Mouse (Mus musculus): Measurements from ENCODE around the gene Kidins220. TPM values are rescaled to one million over a fixed set of nuclear protein-coding genes. Genes with fewer than 3 reads are reported as not detected.
A peak's percentile ranks its signal among the peaks of the same experiment; 100 is the strongest.

The Kidins220 gene
- polyA plus RNA-seq, 1 experiment from 2014 or later: 99.7 TPM

DNA sequence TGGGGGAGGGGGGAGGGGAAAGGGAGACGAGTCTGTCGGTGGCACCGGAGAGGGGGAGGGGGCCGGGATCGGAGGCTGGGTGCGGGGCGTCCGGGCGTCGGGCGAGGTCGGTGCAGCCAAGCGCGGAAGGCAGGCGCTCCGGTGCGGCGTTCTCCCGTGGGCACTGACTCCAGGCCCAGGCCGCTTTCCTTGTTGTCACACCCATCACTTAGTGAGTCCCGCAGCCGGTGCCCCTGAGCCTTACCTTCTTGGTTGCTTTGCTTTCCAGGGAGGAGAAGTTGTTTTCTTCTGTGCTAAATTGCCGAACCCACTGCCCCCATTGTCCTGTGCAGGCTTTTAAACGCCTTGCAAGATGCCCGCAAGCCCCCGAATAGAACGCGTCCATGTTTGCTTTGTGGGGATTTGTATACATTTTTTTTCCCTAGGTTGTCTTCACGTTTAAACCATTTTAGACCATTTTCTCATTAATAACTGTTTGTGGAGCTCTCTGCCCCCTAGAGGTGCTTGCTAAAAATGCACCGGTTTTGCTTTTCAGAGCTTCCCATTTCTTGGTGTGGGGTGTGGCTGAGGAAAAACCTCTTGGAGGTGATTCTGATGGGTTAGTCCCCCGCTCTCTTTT is 499 bp downstream of the Kidins220 start:
- 0 out of 2 replicates have a peak, but pooled peaks cover 5% of the 10 kb centered on the region for H3K36me3 ChIP-seq (ENCODE audit: inconsistent target)
- 0% methylated on average over 27 of the region's 31 CpGs for WGBS (ENCODE audit: missing documents)
- peak overlapping the region; percentile 66 for H3K27ac ChIP-seq
- peaks cover 51% of the 10 kb centered on the region for H3K79me2 ChIP-seq (ENCODE audit: inconsistent target)
- H3K4me3 ChIP-seq (ENCODE audit: inconsistent target): peak overlapping the region; percentile 87

DNA sequence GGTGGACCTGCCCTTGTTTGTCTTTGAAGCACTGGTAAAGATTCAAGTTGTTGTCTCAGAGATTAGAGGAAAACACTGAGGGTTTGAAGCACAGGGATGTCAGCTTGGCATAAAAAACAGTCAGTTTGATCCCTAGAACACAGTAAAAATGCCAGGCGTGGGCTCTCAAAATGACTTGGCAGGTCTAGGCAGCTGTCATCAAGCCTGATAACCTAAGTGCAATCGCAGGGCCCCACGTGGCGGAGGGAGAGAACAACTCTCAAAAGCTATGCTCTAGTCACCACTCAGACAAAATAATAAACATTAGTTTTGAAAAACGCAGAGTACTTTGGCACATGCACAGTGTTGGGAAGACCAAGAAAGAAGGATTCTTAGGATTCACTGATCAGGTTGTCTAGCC is 10.5 kb downstream of the Kidins220 start:
- Histone ChIP-seq H3K36me3 (ENCODE audit: inconsistent target) (peaks cover 53% of the 10 kb centered on the region), H3K27ac (no peak overlapping the region), H3K4me3 (ENCODE audit: inconsistent target) (no peak overlapping the region), H3K79me2 (ENCODE audit: inconsistent target) (peaks cover 79% of the 10 kb centered on the region)
- 90% methylated on average over 5 of the region's 5 CpGs for WGBS (ENCODE audit: missing documents)

DNA sequence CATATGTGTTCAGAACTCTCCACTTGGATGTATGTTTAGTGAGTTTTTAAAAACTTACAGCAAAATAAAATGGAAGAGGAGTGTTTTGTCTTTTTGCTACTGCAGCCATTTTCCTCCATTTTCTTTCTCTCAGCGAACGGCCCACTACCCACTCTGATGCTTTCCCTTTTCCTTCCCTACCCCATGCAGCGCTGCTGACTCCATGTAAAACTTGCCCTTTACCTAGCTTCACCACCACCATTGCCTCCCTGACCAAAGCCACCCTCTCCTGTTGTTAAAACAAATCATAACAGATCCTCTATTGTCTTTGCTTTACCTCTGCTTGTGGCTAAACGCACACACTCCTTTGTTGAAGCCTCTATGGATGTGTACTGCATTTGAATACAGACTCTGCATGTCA is 20.6 kb downstream of the Kidins220 start:
- Histone ChIP-seq H3K79me2 (ENCODE audit: inconsistent target) (no peaks in the 10 kb centered on the region), H3K27ac (no peak overlapping the region), H3K36me3 (ENCODE audit: inconsistent target) (peaks cover 98% of the 10 kb centered on the region), H3K4me3 (ENCODE audit: inconsistent target) (no peak overlapping the region)
- 90% methylated on average over 4 of the region's 4 CpGs for WGBS (ENCODE audit: missing documents)

DNA sequence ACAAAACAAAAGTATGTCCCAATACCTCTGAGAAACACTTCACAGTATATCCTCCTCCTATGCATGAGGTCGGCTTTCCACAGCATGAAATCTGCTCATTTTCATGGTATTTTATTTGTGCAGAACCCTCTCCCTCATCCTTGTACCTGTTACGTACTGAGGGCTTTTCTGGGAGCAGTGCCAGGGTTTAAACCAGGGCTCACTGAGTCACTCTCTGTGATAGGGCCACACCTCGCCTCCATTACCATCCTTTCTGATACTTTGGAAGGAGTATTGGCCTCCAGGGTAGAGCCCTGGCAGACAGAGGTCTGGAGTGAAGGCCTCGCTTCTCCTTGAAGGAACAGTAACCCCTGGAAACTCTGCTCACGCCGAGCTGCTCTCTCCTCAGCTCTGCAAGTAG is 30.6 kb downstream of the Kidins220 start:
- Histone ChIP-seq H3K4me3 (ENCODE audit: inconsistent target) (no peak overlapping the region), H3K36me3 (ENCODE audit: inconsistent target) (peaks cover 99% of the 10 kb centered on the region)
- 88% methylated on average over 6 of the region's 6 CpGs for WGBS (ENCODE audit: missing documents)

DNA sequence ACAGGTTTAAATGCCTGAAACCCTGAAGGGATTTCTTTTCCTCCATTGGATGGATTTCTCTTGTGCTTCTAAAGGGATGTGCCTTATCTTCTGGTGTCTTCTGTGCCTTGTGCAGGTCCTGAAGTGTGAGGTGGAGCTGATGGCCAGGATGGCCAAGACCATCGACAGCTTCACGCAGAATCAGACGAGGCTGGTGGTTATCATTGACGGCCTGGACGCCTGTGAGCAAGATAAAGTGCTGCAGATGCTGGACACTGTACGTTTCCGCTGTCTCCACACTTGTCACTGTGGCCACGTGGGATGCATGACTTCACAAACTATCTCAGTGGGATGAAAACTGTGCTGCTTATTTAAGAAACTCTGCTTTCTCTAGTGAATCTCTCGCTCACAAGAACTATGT is 35.2 kb downstream of the Kidins220 start:
- Histone ChIP-seq H3K4me3 (ENCODE audit: inconsistent target) (no peak overlapping the region), H3K36me3 (ENCODE audit: inconsistent target) (peaks cover 91% of the 10 kb centered on the region), H3K27ac (no peak overlapping the region), H3K79me2 (ENCODE audit: inconsistent target) (no peaks in the 10 kb centered on the region)
- WGBS (ENCODE audit: missing documents): 100% methylated on average over 9 of the region's 9 CpGs

More for the DNA sequence above, 30.6 kb downstream of the Kidins220 start:
- H3K27ac ChIP-seq: no peak overlapping the region
- H3K79me2 ChIP-seq (ENCODE audit: inconsistent target): no peaks in the 10 kb centered on the region

DNA sequence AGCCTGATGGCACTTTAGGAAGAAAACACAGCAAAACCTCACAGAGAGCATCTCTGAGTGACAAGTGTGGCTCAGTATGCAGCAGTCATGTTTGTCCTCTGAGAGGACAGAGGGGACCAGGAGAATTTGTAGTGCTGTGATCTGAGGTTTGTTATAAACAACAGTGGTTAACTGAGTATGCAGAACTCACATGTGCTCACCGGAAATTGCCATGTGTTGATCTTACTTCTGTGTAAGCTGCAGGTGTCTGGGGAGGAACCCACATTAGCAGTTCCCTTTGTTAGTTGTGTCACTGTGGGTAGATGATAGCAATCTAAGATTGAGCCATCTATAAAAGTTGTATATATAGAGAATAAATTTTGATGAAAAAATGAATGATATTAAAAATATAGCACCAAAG is 35.7 kb downstream of the Kidins220 start:
- H3K36me3 ChIP-seq (ENCODE audit: inconsistent target): peaks cover 91% of the 10 kb centered on the region
- no peak overlapping the region for H3K27ac ChIP-seq
- no peak overlapping the region for H3K4me3 ChIP-seq (ENCODE audit: inconsistent target)
- 79% methylated on average over 1 of the region's 1 CpGs for WGBS (ENCODE audit: missing documents)
- no peaks in the 10 kb centered on the region for H3K79me2 ChIP-seq (ENCODE audit: inconsistent target)

DNA sequence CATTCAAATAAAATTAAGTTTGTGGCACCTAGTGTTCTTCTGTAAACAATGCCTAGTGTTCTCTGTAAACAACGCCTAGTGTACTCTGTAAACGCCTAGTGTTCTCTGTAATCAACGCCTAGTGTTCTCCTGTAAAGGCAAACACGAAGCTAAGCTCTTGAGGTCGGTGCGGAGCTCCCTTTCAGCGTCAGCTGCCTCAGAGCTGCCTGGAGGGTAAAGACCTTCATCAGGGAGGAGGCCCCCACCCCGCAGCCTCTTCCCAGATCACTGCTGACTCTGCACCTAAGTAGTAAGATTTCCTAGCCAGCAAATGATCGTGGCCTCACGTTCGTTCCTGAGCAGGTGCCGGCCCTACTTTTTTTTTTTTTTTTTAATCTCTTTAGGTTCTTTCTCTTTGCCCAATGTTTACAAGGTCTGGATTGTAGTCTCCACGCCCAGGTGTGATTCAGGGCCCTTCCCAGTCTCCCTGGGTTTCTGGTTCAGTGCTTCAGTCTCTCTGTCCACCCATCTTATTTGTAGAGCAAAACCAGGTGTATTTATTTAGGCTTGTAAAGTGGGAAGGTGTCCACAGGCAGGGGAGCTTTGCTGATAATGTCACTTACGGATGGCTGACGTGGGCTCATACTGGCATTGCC is 37.1 kb downstream of the Kidins220 start:
- Histone ChIP-seq H3K79me2 (ENCODE audit: inconsistent target) (no peaks in the 10 kb centered on the region), H3K4me3 (ENCODE audit: inconsistent target) (no peak overlapping the region), H3K36me3 (ENCODE audit: inconsistent target) (peaks cover 91% of the 10 kb centered on the region), H3K27ac (no peak overlapping the region)
- 94% methylated on average over 13 of the region's 15 CpGs for WGBS (ENCODE audit: missing documents)

DNA sequence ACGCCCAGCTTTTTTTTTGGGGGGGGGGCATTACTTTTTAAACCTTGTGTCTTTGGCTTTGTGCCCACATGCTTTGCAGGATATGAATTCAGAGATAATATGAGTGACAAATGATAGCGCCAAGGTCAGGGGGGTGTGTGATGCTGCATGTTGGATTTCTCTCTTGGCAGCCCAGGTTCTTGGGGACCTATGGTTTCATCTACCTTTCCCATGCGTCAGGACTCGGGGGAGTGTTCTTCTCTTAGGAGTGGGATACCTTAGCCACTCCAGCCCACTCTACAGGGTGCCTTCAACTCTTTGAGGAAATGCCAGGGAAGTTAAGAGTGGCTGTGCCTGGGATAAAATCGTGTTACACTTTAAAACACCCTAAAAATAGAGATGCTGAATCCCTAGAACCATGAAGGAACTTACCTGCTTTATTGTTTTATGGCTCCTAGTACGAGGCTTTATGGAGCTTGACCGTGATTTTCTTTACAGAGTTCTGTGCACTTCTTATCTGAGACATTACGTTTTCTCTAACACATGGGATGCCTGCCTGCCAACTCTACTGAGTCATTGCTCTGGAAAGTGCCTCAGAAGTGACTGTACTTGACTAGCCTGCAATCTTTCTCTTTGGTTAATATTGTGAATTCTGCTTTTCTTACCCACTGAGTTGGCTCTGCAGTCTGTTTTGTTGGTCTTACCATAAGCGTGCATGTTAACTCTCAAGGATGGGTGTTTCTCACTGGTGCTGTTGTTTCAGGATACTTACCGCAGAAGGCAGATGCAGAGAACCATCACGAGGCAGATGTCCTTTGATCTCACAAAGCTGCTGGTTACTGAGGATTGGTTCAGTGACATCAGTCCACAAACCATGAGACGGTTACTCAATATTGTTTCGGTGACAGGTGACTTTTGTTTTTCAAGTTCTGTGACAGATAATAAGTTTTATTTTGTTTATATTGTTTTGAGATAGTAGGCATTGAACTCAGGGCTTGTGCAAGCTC is 38.1 kb downstream of the Kidins220 start:
- Histone ChIP-seq H3K27ac (no peak overlapping the region), H3K4me3 (ENCODE audit: inconsistent target) (no peak overlapping the region), H3K79me2 (ENCODE audit: inconsistent target) (no peaks in the 10 kb centered on the region), H3K36me3 (ENCODE audit: inconsistent target) (peaks cover 89% of the 10 kb centered on the region)
- WGBS (ENCODE audit: missing documents): 95% methylated on average over 13 of the region's 13 CpGs

DNA sequence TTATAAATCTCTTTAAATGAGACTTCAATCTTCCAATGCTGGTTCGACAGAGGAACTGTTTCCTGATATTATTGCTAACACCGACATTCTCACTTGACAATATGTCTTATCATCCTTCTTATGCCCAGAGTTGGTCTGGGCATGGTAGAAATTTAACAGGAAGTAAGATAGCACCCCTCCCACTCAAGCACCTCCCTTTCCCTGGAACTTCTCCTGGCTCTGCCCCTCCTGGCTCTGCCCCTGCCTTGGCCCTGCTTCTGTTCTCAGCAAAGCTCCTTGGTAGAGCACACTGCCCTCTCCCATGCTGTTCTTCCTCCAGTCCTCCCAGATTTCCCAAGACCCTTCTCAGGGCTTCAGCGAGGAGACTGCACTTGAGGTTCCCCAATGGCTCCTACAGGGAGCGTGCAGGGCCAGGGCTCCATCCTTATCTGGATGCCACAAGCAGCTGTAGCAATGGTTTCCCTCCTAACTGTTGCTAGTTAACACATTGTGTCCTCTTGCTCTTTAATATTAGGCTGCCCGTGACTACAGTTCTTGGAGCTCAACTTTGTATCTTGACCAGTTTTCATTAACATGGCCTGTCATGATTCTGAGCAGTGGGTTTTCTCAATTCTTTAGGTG is 39.7 kb downstream of the Kidins220 start:
- Histone ChIP-seq H3K79me2 (ENCODE audit: inconsistent target) (no peaks in the 10 kb centered on the region), H3K36me3 (ENCODE audit: inconsistent target) (peaks cover 87% of the 10 kb centered on the region), H3K4me3 (ENCODE audit: inconsistent target) (no peak overlapping the region)

DNA sequence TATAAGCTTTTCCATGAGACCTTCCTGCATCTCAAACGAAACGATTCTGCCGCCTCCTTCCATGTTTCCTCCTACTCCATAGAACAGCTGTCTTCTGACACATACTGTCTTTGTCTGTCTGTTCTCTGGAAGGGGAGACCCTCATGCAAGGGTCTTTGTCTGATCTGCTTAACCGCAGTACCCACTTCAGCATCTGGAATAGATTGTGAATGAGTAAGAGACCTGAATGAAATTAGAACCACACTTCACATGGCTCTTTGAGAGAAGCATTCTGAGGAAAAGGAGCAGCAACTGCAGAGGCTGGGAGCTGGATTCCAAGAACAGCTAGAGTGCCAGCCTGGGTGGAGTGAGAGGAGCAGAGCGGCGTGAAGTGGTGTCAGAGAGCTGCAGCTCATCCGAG is 40.2 kb downstream of the Kidins220 start:
- H3K36me3 ChIP-seq (ENCODE audit: inconsistent target): peaks cover 87% of the 10 kb centered on the region
- WGBS (ENCODE audit: missing documents): over 99% methylated on average over 7 of the region's 7 CpGs
- no peaks in the 10 kb centered on the region for H3K79me2 ChIP-seq (ENCODE audit: inconsistent target)
- no peak overlapping the region for H3K4me3 ChIP-seq (ENCODE audit: inconsistent target)
- no peak overlapping the region for H3K27ac ChIP-seq

More for the DNA sequence above, 39.7 kb downstream of the Kidins220 start:
- WGBS (ENCODE audit: missing documents): 92% methylated on average over 5 of the region's 5 CpGs
- H3K27ac ChIP-seq: no peak overlapping the region

DNA sequence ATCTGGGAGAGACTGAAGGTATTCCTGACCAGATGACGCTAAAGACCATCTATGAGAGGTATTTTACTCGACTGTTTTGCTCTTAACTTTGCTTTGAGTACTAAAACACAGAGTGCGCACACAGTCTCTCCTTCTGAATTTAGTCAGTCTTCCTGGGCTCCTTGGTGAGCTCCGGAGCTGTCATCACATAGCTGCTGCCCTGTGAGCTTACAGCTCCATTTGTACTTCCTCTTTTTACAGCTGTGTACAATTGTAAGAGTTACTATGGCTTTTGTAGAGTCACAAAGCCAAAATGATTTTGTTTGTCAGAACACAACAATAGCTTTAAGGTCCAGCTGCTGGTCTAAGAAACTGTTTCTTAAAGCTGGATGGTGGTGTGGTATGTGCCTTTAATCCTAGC is 42.3 kb downstream of the Kidins220 start:
- WGBS (ENCODE audit: missing documents): 56% methylated on average over 4 of the region's 4 CpGs
- Histone ChIP-seq H3K79me2 (ENCODE audit: inconsistent target) (no peaks in the 10 kb centered on the region), H3K27ac (no peak overlapping the region), H3K36me3 (ENCODE audit: inconsistent target) (peaks cover 86% of the 10 kb centered on the region), H3K4me3 (ENCODE audit: inconsistent target) (no peak overlapping the region)

DNA sequence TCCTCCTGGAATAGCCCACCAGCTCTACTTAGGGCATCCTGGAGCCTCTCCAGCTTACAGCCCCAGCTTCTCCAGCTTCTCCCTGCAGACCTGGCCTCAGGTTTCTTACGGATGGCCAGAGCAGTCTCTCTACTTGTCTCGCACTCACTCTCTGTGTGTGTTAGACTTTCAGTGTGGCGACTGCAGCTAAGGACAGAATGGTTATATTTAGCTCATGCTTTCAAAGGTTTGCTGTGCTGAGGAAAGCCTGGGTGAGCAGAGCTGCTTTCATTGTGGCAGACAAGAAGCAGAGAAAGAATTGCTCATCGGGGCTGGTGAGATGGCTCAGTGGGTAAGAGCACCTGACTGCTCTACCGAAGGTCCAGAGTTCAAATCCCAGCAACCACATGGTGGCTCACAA is 46.3 kb downstream of the Kidins220 start:
- WGBS (ENCODE audit: missing documents): 97% methylated on average over 3 of the region's 5 CpGs
- H3K4me3 ChIP-seq (ENCODE audit: inconsistent target): no peak overlapping the region
- H3K27ac ChIP-seq: no peak overlapping the region
- H3K79me2 ChIP-seq (ENCODE audit: inconsistent target): no peaks in the 10 kb centered on the region
- peaks cover 66% of the 10 kb centered on the region for H3K36me3 ChIP-seq (ENCODE audit: inconsistent target)

DNA sequence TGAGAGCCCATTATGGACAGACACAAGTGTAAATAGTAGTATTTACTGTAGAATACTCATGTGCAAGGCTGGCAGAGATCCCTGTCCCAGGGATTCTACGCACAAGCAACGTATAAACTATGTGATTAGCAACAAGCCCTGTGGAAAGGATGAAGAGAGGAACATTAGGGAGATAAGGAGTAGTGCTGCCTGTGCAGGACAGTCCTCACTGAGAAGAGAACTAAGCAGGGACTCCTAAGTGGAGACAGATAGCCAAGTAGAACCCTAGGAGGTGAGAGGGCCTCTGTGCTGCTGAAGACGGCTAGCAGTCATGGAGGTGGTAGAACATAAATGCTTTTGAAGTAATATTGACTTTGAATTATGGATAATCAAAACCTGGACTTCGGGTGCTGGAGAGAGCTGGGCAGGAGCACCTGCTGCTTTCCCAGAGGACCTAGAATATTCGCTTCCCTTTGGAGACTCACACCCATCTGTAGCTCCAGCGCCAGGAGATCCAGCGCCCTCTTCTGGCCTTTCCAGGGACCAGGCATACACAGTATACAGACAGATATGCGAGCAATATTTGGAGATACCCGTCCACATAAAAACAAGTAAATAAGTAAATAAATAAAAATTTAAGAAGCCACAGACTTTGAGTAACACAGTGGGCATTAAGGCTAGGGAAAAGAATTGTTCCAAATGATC is 50.3 kb downstream of the Kidins220 start:
- no peak overlapping the region for H3K27ac ChIP-seq
- no peaks in the 10 kb centered on the region for H3K79me2 ChIP-seq (ENCODE audit: inconsistent target)
- no peak overlapping the region for H3K4me3 ChIP-seq (ENCODE audit: inconsistent target)
- peaks cover 52% of the 10 kb centered on the region for H3K36me3 ChIP-seq (ENCODE audit: inconsistent target)
- WGBS (ENCODE audit: missing documents): 87% methylated on average over 9 of the region's 9 CpGs

DNA sequence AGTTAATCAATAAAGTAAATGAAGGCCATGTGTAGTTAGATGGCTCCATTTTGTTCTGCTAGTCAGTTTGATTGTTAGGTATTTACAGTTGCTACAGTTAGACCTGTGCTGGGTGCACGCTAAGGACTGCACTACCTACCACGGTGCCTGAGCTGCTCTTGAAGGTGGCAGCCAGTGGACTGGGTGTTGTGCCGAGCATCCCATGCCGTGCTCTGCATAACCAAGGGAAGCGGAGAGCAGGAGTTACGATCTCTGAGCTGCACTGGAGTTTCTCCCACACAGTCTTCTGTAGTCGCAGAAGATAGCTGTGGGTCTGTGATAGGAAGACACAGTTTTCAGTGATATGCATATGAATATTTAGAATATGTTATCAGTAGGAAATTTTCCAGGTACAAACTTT is 51.6 kb downstream of the Kidins220 start:
- over 99% methylated on average over 7 of the region's 7 CpGs for WGBS (ENCODE audit: missing documents)
- no peak overlapping the region for H3K27ac ChIP-seq
- H3K79me2 ChIP-seq (ENCODE audit: inconsistent target): no peaks in the 10 kb centered on the region
- H3K4me3 ChIP-seq (ENCODE audit: inconsistent target): no peak overlapping the region
- H3K36me3 ChIP-seq (ENCODE audit: inconsistent target): peaks cover 48% of the 10 kb centered on the region; the same call in 1 of the 2 replicates
